Mouse (Mus musculus): Measurements from ENCODE around the gene Agtr1b. TPM values are rescaled to one million over a fixed set of nuclear protein-coding genes. Genes with fewer than 3 reads are reported as not detected.

Agtr1b gene
- total and polyA plus RNA-seq, 3 experiments: not detected

DNA sequence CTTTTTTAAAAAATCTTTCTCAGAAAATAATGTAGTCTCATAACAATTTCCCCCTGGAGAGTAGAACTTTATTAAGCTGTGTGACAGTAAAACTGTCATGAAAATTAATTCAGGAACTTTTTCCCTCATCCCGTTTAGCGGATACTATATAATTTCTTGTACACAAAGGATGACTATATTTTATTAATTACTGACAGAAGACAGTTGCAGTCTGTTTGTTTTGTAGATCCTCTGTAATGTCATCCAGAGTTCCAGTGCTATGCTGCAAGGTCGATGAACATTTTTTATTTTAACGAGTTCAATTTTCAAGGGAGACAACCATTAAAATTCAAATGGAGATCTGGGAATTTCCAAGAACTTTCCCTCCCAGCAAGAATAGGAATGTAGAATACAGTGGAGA, 57.8 kb downstream of the Agtr1b start:
- DNase-seq (ENCODE audit: extremely low read depth): no peak
- H3K9me3 ChIP-seq (replicated peaks; ENCODE audit: low read length): no peaks in the 10 kb centered on the region
- no peak overlapping the region for H3K4me3 ChIP-seq (replicated peaks in 1 of 3; ENCODE audit: low read depth in 2 of 3, low read length in 2 of 3, poor library complexity in 1 of 3)
- H3K4me1 ChIP-seq (ENCODE audit: control insufficient read depth in 1 of 2, insufficient read depth in 2 of 2): peaks cover 0 to 13% of the 10 kb centered on the region in 2 experiments; a peak in 2 of 4 replicates
- dilution Hi-C loops (cut with MboI; ENCODE audit: extremely low pct_ligation_motif_present, extremely low pct_unique_long_range_greater_than_20kb, low sequenced_read_pairs) (no loop called here), in situ Hi-C loops (cut with MboI; ENCODE audit: low pct_ligation_motif_present, low pct_unique_long_range_greater_than_20kb, low sequenced_read_pairs) (no loop called here)
- H3K36me3 ChIP-seq (replicated peaks in 1 of 2; ENCODE audit: control insufficient read depth in 1 of 2, insufficient read depth in 1 of 2, low read length in 1 of 2): no peaks in the 10 kb centered on the region
- no peaks in the 10 kb centered on the region for H3K79me2 ChIP-seq (replicated peaks; ENCODE audit: control insufficient read depth, extremely low read depth, insufficient read depth, poor library complexity, severe bottlenecking)
- no peak overlapping the region for H3K9ac ChIP-seq (ENCODE audit: insufficient read depth, low read depth)
- H3K27me3 ChIP-seq (replicated peaks): no peaks in the 10 kb centered on the region
- H3K27ac ChIP-seq (ENCODE audit: insufficient read depth, low read depth): no peak overlapping the region
- no peak for TF ChIP-seq MYC (IDR thresholded peaks at IDR 0.05; ENCODE audit: low read depth, low read length)
- no peak for TF ChIP-seq CHD2 (IDR thresholded peaks at IDR 0.05; ENCODE audit: low read length)
- no peak for TF ChIP-seq POLR2AphosphoS2 (IDR thresholded peaks at IDR 0.05; ENCODE audit: low read depth, low read length)
- TF ChIP-seq SIN3A (IDR thresholded peaks at IDR 0.05; ENCODE audit: low read length): no peak
- TF ChIP-seq JUN (IDR thresholded peaks at IDR 0.05; ENCODE audit: insufficient read depth, low read depth, low read length): no peak
- no peak for TF ChIP-seq PAX5 (IDR thresholded peaks at IDR 0.05; ENCODE audit: low read length)
- no peak overlapping the region for H3K4me2 ChIP-seq (ENCODE audit: insufficient read depth, low read depth, poor library complexity, severe bottlenecking)

DNA sequence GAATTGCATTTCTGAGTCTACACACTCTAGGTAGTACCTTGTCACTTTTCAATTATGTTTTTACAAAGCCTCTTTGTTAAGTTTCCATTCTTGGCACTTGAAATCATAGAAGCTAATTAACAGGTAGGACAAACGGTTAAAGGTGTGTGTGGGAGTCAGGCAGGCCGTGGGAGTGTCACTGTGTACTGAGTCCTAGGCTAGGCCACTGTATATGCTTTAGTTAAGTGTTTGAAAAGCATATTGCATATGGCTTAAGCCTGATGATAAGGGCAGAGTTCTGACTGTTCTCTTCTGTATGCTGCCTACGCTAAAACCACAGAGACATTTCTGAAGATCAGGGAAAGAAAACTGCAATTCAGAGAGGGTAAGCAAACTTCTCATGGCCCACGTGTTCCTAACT, 59.7 kb downstream of the Agtr1b start:
- no peak for TF ChIP-seq RCOR1 (conservative IDR thresholded peaks at IDR 0.05; ENCODE audit: low read depth, low read length)
- TF ChIP-seq ZMIZ1 (IDR thresholded peaks at IDR 0.05; ENCODE audit: low read depth, low read length): no peak
- TF ChIP-seq NELFE (IDR thresholded peaks at IDR 0.05; ENCODE audit: low read depth, low read length): no peak
- no peak for TF ChIP-seq USF2 (conservative IDR thresholded peaks at IDR 0.05; ENCODE audit: low read depth, low read length)
- no peak for TF ChIP-seq USF1 (IDR thresholded peaks at IDR 0.05; ENCODE audit: low read depth, low read length)
- Histone ChIP-seq H3K36me3 (replicated peaks in 1 of 2; ENCODE audit: control insufficient read depth in 1 of 2, insufficient read depth in 1 of 2, low read length in 1 of 2) (no peaks in the 10 kb centered on the region), H3K4me2 (ENCODE audit: insufficient read depth, low read depth, poor library complexity, severe bottlenecking) (no peak overlapping the region), H3K4me3 (replicated peaks in 1 of 3; ENCODE audit: low read depth in 2 of 3, low read length in 2 of 3, poor library complexity in 1 of 3) (no peak overlapping the region), H3K79me2 (replicated peaks; ENCODE audit: control insufficient read depth, extremely low read depth, insufficient read depth, poor library complexity, severe bottlenecking) (no peaks in the 10 kb centered on the region), H3K27me3 (replicated peaks) (no peaks in the 10 kb centered on the region), H3K9ac (ENCODE audit: insufficient read depth, low read depth) (no peak overlapping the region), H3K4me1 (ENCODE audit: control insufficient read depth in 1 of 2, insufficient read depth in 2 of 2) (peaks cover 0 to 13% of the 10 kb centered on the region in 2 experiments; a peak in 2 of 4 replicates), H3K27ac (ENCODE audit: insufficient read depth, low read depth) (no peak overlapping the region), H3K9me3 (replicated peaks; ENCODE audit: low read length) (no peaks in the 10 kb centered on the region)
- in situ Hi-C loops (cut with MboI; ENCODE audit: low pct_ligation_motif_present, low pct_unique_long_range_greater_than_20kb, low sequenced_read_pairs): no loop called here
- no peak for DNase-seq (ENCODE audit: extremely low read depth)
- dilution Hi-C loops (cut with MboI; ENCODE audit: extremely low pct_ligation_motif_present, extremely low pct_unique_long_range_greater_than_20kb, low sequenced_read_pairs): no loop called here

DNA sequence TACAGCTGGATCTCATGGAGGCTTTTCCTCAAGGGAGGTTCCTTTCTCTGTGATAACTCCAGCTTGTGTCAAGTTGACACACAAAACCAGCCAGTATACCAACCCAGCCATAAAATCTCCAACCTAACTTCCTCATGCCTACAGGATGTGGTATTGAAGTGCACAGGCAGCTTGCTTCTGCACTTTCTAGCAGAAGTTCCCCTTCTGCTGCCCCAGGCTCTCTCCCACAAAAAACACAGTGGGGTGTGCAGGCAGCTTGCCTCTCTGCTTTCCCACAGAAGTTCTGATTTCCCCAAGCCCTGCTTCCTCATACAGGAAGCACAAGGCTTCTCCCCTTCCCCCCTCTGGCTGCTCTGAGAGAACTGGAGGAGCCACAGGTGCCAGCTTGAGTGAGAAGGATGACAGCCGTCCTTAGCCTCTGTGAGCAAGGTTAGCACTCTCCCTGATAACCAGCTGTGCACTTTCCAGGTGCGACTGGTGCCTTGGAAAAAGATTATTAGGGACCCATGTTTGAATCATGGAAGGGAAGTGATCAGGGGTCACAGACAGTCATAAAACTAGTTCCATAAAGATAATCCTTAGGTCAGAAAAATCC, 62.1 kb downstream of the Agtr1b start:
- Histone ChIP-seq H3K27me3 (replicated peaks) (no peaks in the 10 kb centered on the region), H3K36me3 (replicated peaks in 1 of 2; ENCODE audit: control insufficient read depth in 1 of 2, insufficient read depth in 1 of 2, low read length in 1 of 2) (no peaks in the 10 kb centered on the region), H3K4me3 (replicated peaks in 1 of 3; ENCODE audit: low read depth in 2 of 3, low read length in 2 of 3, poor library complexity in 1 of 3) (no peak overlapping the region), H3K4me1 (ENCODE audit: control insufficient read depth in 1 of 2, insufficient read depth in 2 of 2) (peaks cover 0 to 13% of the 10 kb centered on the region in 2 experiments; a peak in 2 of 4 replicates), H3K4me2 (ENCODE audit: insufficient read depth, low read depth, poor library complexity, severe bottlenecking) (no peak overlapping the region), H3K9ac (ENCODE audit: insufficient read depth, low read depth) (no peak overlapping the region), H3K9me3 (replicated peaks; ENCODE audit: low read length) (no peaks in the 10 kb centered on the region), H3K27ac (ENCODE audit: insufficient read depth, low read depth) (no peak overlapping the region), H3K79me2 (replicated peaks; ENCODE audit: control insufficient read depth, extremely low read depth, insufficient read depth, poor library complexity, severe bottlenecking) (no peaks in the 10 kb centered on the region)
- DNase-seq (ENCODE audit: extremely low read depth): peak; percentile 27
- TF ChIP-seq MXI1 (IDR thresholded peaks at IDR 0.05; ENCODE audit: low read depth, low read length): no peak
- no peak for TF ChIP-seq JUND (conservative IDR thresholded peaks at IDR 0.05; ENCODE audit: low read depth, low read length)
- TF ChIP-seq MAX (IDR thresholded peaks at IDR 0.05; ENCODE audit: low read length): no peak
- no peak for TF ChIP-seq ZMIZ1 (IDR thresholded peaks at IDR 0.05; ENCODE audit: low read depth, low read length)
- dilution Hi-C loops (cut with MboI; ENCODE audit: extremely low pct_ligation_motif_present, extremely low pct_unique_long_range_greater_than_20kb, low sequenced_read_pairs) (no loop called here), in situ Hi-C loops (cut with MboI; ENCODE audit: low pct_ligation_motif_present, low pct_unique_long_range_greater_than_20kb, low sequenced_read_pairs) (no loop called here)

Measured in CH12.LX (cell line).